Mouse (Mus musculus): ENCODE data around the gene Zbtb43. TPM values are rescaled to one million over a fixed set of nuclear protein-coding genes. Genes with fewer than 3 reads are reported as not detected.

The Zbtb43 gene
- polyA plus RNA-seq, 1 experiment from 2014 or later: 33.0 TPM

DNA sequence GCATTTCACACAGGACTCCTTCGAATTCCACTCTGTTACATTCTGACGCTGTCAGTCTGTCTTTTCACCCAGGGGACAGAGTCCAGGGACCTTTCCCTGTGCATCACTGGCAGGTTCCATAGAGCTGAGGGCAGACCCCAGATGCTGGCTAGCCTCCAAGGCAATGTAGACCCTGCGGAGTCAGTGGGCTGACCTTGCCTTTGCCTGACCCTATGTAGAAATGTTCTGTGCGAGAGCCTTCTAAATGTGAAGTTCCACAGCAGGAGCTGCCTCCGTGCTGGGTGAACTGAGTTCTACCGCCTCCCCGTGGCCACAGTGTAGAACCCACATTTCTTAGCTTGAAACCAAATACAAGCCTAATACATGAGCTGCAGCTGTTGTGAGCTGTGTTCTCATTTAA is 66.1 kb downstream of the Zbtb43 start:
- H3K27me3 ChIP-seq (ENCODE audit: control insufficient read depth, insufficient read depth, low read length): no peaks in the 10 kb centered on the region
- peaks cover 4% of the 10 kb centered on the region; the same call in 1 of the 2 replicates for H3K36me3 ChIP-seq (ENCODE audit: control insufficient read depth, insufficient read depth, low read length)
- ATAC-seq (ENCODE audit: low FRiP score, low TSS enrichment): no peak; the same call in 1 of the 2 replicates
- H3K9me3 ChIP-seq (ENCODE audit: control insufficient read depth, low read length): no peaks in the 10 kb centered on the region
- no peak overlapping the region for H3K27ac ChIP-seq (replicated peaks; ENCODE audit: low read depth, low read length)
- no peak overlapping the region for H3K9ac ChIP-seq (replicated peaks; ENCODE audit: low read length)
- H3K4me3 ChIP-seq (replicated peaks; ENCODE audit: low read depth, low read length): no peak overlapping the region
- WGBS: 32% methylated on average over 7 of the region's 7 CpGs
- DNase-seq: peak; percentile 83
- H3K4me1 ChIP-seq (ENCODE audit: control insufficient read depth, insufficient read depth, low read length): no peaks in the 10 kb centered on the region
- no peak overlapping the region for H3K4me2 ChIP-seq (ENCODE audit: low read length)

GRCm38 (mm10) chr2:33401217-33401616 is 67.1 kb downstream of the Zbtb43 start:
- Histone ChIP-seq H3K9ac (replicated peaks; ENCODE audit: low read length) (no peak overlapping the region), H3K4me1 (ENCODE audit: control insufficient read depth, insufficient read depth, low read length) (no peaks in the 10 kb centered on the region), H3K36me3 (ENCODE audit: control insufficient read depth, insufficient read depth, low read length) (peaks cover under 1% of the 10 kb centered on the region; the same call in 1 of the 2 replicates), H3K4me3 (replicated peaks; ENCODE audit: low read depth, low read length) (no peak overlapping the region), H3K27me3 (ENCODE audit: control insufficient read depth, insufficient read depth, low read length) (no peaks in the 10 kb centered on the region), H3K27ac (replicated peaks; ENCODE audit: low read depth, low read length) (no peak overlapping the region), H3K9me3 (ENCODE audit: control insufficient read depth, low read length) (no peaks in the 10 kb centered on the region), H3K4me2 (ENCODE audit: low read length) (no peak overlapping the region)
- WGBS: 31% methylated on average over 3 of the region's 3 CpGs
- DNase-seq: peak; percentile 53
- ATAC-seq (ENCODE audit: low FRiP score, low TSS enrichment): no peak

DNA sequence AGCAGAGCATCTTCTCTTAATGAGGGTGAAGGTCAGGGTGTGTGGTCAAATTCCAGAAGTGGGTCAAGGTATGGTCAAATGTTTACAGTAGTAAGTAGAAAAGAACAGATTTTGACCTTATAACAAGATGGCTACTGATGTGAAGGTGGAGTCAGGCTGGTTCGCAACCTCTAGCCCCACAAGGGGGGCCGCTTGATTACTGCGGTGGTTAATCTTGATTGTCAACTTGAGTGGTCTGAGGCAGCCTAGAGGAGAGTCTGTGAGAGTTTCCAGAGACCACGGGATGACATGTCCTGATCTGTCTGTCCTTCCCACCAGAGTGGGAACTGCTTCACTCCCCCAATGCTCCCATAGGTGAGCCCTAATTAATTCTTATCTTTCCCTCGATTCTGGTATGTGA is 67.8 kb downstream of the Zbtb43 start:
- Histone ChIP-seq H3K9ac (replicated peaks; ENCODE audit: low read length) (no peak overlapping the region), H3K27ac (replicated peaks; ENCODE audit: low read depth, low read length) (no peak overlapping the region), H3K4me1 (ENCODE audit: control insufficient read depth, insufficient read depth, low read length) (no peaks in the 10 kb centered on the region), H3K9me3 (ENCODE audit: control insufficient read depth, low read length) (no peaks in the 10 kb centered on the region), H3K27me3 (ENCODE audit: control insufficient read depth, insufficient read depth, low read length) (no peaks in the 10 kb centered on the region), H3K36me3 (ENCODE audit: control insufficient read depth, insufficient read depth, low read length) (no peaks in the 10 kb centered on the region), H3K4me2 (ENCODE audit: low read length) (no peak overlapping the region), H3K4me3 (replicated peaks; ENCODE audit: low read depth, low read length) (no peak overlapping the region)
- WGBS: 87% methylated on average over 5 of the region's 5 CpGs
- ATAC-seq (ENCODE audit: low FRiP score, low TSS enrichment) (no peak), DNase-seq (no peak)

Other genes with a start within 250 kb of the Zbtb43 start
- 41.1 and 58.8 TPM in 2 replicates for gene Ralgps1, start 97.1 kb downstream of the Zbtb43 start, polyA plus RNA-seq (2014; fragmentation: Nextera tagmentation; extraction: Ambion mirVana)
- 5.6 and 9.2 TPM in 2 replicates for gene Zbtb34, start 37.2 kb downstream of the Zbtb43 start, polyA plus RNA-seq (2014; fragmentation: Nextera tagmentation; extraction: Ambion mirVana)
- gene Lmx1b, start 172.0 kb upstream of the Zbtb43 start, polyA plus RNA-seq (2014; fragmentation: Nextera tagmentation; extraction: Ambion mirVana): 1.7 and 2.3 TPM in 2 replicates

Data from midbrain, embryonic 14.5 days (tissue).